Mouse (Mus musculus) CH12.LX (cell line): ENCODE results near the gene 1500015O10Rik. TPM values are rescaled to one million over a fixed set of nuclear protein-coding genes. Genes with fewer than 3 reads are reported as not detected.

Experiments
- DNase-seq: peaks from one replicate; pipeline ENCODE4 v3.0.0-alpha.2; 2013; ENCODE audit errors: extremely low read depth
- H3K27ac ChIP-seq: 2 replicates; pipeline ENCODE4 v1.5.1; 2012; ENCODE audit warnings: low read depth, mild to moderate bottlenecking, control low read depth, moderate library complexity; ENCODE audit not compliant: insufficient read depth
- H3K27me3 ChIP-seq: replicated peaks from 2 replicates; pipeline ENCODE3; 2012; ENCODE audit warnings: inconsistent platforms
- H3K36me3 ChIP-seq, 2 experiments: replicated peaks in 1 of 2; 2 replicates each; pipeline versions ENCODE3 to v1.6.1; 2012; ENCODE audit warnings: inconsistent platforms in 1 of 2, low read length in 1 of 2, mild to moderate bottlenecking in 1 of 2, mixed read lengths in 1 of 2, moderate library complexity in 1 of 2; ENCODE audit not compliant: control insufficient read depth in 1 of 2, insufficient read depth in 1 of 2
- H3K4me1 ChIP-seq, 2 experiments: 2 replicates each; pipeline ENCODE4 v1.6.1; 2012; ENCODE audit warnings: inconsistent platforms in 1 of 2, moderate library complexity in 1 of 2; ENCODE audit not compliant: insufficient read depth in 2 of 2, control insufficient read depth in 1 of 2
- H3K4me2 ChIP-seq: 2 replicates; pipeline ENCODE4 v1.6.1; 2012; ENCODE audit warnings: low read depth, mild to moderate bottlenecking, control low read depth; ENCODE audit not compliant: poor library complexity, insufficient read depth, severe bottlenecking
- H3K4me3 ChIP-seq, 3 experiments: fragments of 150-350 bp in 1 of 3; sonication (generic) in 1 of 3; replicated peaks in 1 of 3; 2 replicates each; pipeline versions ENCODE3 to v1.5.1; 2011 to 2012; ENCODE audit warnings: low read depth in 2 of 3, low read length in 2 of 3, mild to moderate bottlenecking in 2 of 3, moderate library complexity in 2 of 3, control low read depth in 1 of 3, improper control_type of control experiment in 1 of 3, inconsistent platforms in 1 of 3, mixed read lengths in 1 of 3; ENCODE audit not compliant: poor library complexity in 1 of 3
- H3K79me2 ChIP-seq: replicated peaks from 2 replicates; pipeline ENCODE4 v1.6.1; 2012; ENCODE audit warnings: mild to moderate bottlenecking, moderate library complexity; ENCODE audit not compliant: control insufficient read depth, poor library complexity, insufficient read depth, severe bottlenecking; ENCODE audit errors: extremely low read depth
- H3K9ac ChIP-seq: 2 replicates; pipeline ENCODE4 v1.6.1; 2012; ENCODE audit warnings: low read depth, mild to moderate bottlenecking, control low read depth, moderate library complexity; ENCODE audit not compliant: insufficient read depth
- H3K9me3 ChIP-seq: replicated peaks from 2 replicates; pipeline ENCODE3; 2012; ENCODE audit warnings: low read length, inconsistent platforms, mixed read lengths
- BHLHE40 ChIP-seq: IDR thresholded peaks from 2 replicates; pipeline ENCODE4 v1.6.1; 2011; ENCODE audit warnings: mild to moderate bottlenecking, low read depth, low read length, improper control_type of control experiment
- JUN ChIP-seq: IDR thresholded peaks from 2 replicates; pipeline ENCODE4 v1.6.1; 2011; ENCODE audit warnings: low read depth, mild to moderate bottlenecking, low read length, improper control_type of control experiment, moderate library complexity; ENCODE audit not compliant: insufficient read depth
- KAT2A ChIP-seq: IDR thresholded peaks from 2 replicates; pipeline ENCODE4 v1.6.1; 2012; ENCODE audit warnings: low read length, improper control_type of control experiment, inconsistent platforms; ENCODE audit not compliant: insufficient replicate concordance
- MAFK ChIP-seq: IDR thresholded peaks from 2 replicates; pipeline ENCODE4 v1.6.1; 2011; ENCODE audit warnings: low read length, improper control_type of control experiment; ENCODE audit not compliant: insufficient replicate concordance
- MEF2A ChIP-seq: IDR thresholded peaks from 2 replicates; pipeline ENCODE4 v1.6.1; 2014; ENCODE audit warnings: low read depth, mild to moderate bottlenecking, inconsistent platforms, low read length, improper control_type of control experiment, borderline replicate concordance
- MXI1 ChIP-seq: IDR thresholded peaks from 2 replicates; pipeline ENCODE4 v1.6.1; 2011; ENCODE audit warnings: mild to moderate bottlenecking, low read depth, low read length, improper control_type of control experiment
- POLR2AphosphoS2 ChIP-seq: IDR thresholded peaks from 2 replicates; pipeline ENCODE4 v1.6.1; 2011; ENCODE audit warnings: low read depth, low read length, improper control_type of control experiment
- RAD21 ChIP-seq: IDR thresholded peaks from 2 replicates; pipeline ENCODE4 v1.6.1; 2011; ENCODE audit warnings: low read depth, mild to moderate bottlenecking, low read length, improper control_type of control experiment, moderate library complexity
- TCF12 ChIP-seq: IDR thresholded peaks from 2 replicates; pipeline ENCODE4 v1.6.1; 2014; ENCODE audit warnings: low read depth, mild to moderate bottlenecking, inconsistent platforms, low read length, improper control_type of control experiment
- UBTF ChIP-seq: IDR thresholded peaks from 2 replicates; pipeline ENCODE4 v1.6.1; 2012; ENCODE audit warnings: low read depth, mild to moderate bottlenecking, inconsistent platforms, low read length, improper control_type of control experiment, moderate library complexity
- USF1 ChIP-seq: IDR thresholded peaks from 2 replicates; pipeline ENCODE4 v1.6.1; 2014; ENCODE audit warnings: low read depth, mild to moderate bottlenecking, inconsistent platforms, low read length, improper control_type of control experiment
- USF2 ChIP-seq: conservative IDR thresholded peaks from 2 replicates; pipeline ENCODE4 v1.6.1; 2011; ENCODE audit warnings: low read depth, low read length, improper control_type of control experiment
- ZNF384 ChIP-seq: IDR thresholded peaks from 2 replicates; pipeline ENCODE4 v1.6.1; 2012; ENCODE audit warnings: low read depth, low read length, improper control_type of control experiment, inconsistent platforms
- dilution Hi-C: fragments of 300-500 bp; cut with MboI; formaldehyde crosslinking; loops from 2 replicates; pipeline ENCODE4 v1.14.3; 2020; ENCODE audit warnings: low sequenced_read_pairs; ENCODE audit not compliant: extremely low pct_unique_long_range_greater_than_20kb, extremely low pct_ligation_motif_present
- in situ Hi-C: fragments of 300-500 bp; cut with MboI; formaldehyde crosslinking; loops from 3 replicates; pipeline ENCODE4 v1.14.3; 2019; ENCODE audit warnings: low sequenced_read_pairs, low pct_ligation_motif_present, low pct_unique_long_range_greater_than_20kb, mixed read lengths
- polyA plus RNA-seq: library from polyadenylated mRNA; unstranded; fragments of >175 nt; gene quantifications from 2 replicates; pipeline ENCODE4 v1.2.1, GENCODE M21; 2012; ENCODE audit warnings: low read depth; ENCODE audit not compliant: insufficient read length
- total RNA-seq, 2 experiments: library from RNA; depleted of rRNA; stranded (reverse); fragments of 300-350 nt in 1 of 2; fragments of >200 nt in 1 of 2; gene quantifications; 2 replicates each; pipeline ENCODE4 v1.2.3; 2012 to 2014

Gene 1500015O10Rik
- total and polyA plus RNA-seq, 3 experiments, result not detected

DNA sequence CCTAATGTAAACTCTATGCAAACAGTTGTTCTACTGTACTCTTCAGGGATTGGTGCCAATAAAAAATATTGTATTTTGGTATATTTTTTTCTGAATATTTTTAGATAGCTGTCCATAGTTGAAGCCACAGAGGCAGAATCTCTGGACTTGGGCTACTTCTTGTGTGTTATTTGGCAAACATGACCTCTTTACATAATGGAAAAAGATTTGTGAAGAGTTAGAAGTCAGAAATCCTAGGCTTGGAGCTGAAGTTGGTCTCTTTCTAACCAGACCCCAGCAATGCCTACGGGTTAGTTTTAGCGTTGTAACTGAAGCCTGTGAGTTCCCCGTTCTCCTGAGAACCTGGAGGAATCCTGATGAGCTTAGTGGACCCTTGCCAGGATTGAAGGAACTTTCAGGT lies 36.3 kb upstream of the 1500015O10Rik start:
- H3K9me3 ChIP-seq, result peaks cover 2% of the 10 kb centered on the region
- dilution Hi-C loops, result no loop called here
- peaks cover 15 to 59% of the 10 kb centered on the region in 2 experiments for H3K4me1 ChIP-seq
- no peaks in the 10 kb centered on the region for H3K27me3 ChIP-seq
- H3K4me3 ChIP-seq, result no peak overlapping the region
- H3K27ac ChIP-seq, result no peak overlapping the region
- H3K9ac ChIP-seq, result no peak overlapping the region
- peaks cover 5% of the 10 kb centered on the region; the same call in 1 of the 2 replicates for H3K79me2 ChIP-seq
- H3K4me2 ChIP-seq, result no peak overlapping the region
- in situ Hi-C loops, result no loop called here
- DNase-seq, result no peak
- TF ChIP-seq POLR2AphosphoS2 (no peak), MAFK (no peak)
- no peaks in the 10 kb centered on the region for H3K36me3 ChIP-seq

DNA sequence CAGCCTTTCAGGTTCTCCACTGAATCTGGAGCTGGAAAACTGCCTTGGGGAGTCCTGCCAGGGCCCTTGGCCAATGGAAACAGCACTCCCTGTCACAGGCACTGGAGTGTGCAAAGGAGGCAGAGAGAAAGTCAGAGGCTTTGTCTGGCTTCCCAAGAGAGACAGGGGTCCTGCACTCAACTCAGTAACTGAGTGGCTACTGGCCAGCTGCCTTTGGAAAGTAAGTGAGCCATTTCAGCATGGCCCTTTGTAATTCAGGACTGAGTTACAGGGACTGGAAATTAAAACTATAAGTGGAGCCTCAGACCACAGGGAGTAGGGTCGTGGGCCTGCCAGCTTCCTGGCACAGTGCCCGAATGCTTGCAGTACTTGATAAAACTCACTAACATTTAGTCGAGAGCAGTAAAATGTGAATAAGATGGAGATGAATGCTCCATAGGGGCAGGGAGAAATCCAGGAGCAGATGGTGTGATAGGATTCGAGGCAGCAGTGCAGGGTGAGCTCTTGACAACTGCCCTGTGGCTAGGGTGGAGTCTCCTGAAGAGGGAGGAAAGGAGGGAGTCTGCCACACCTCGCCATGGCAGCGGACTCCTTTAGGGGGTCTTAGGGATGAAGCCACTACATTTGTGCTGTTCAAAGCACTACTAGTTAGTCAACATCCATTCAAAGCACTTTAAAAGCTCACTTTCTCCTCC lies 35.4 kb upstream of the 1500015O10Rik start:
- Histone ChIP-seq H3K79me2 (no peaks in the 10 kb centered on the region), H3K9ac (no peak overlapping the region), H3K27me3 (no peaks in the 10 kb centered on the region), H3K9me3 (peaks cover 2% of the 10 kb centered on the region), H3K4me3 (no peak overlapping the region), H3K27ac (no peak overlapping the region), H3K36me3 (no peaks in the 10 kb centered on the region), H3K4me2 (no peak overlapping the region), H3K4me1 (peaks cover 15 to 65% of the 10 kb centered on the region in 2 experiments)
- in situ Hi-C loops (no loop called here), dilution Hi-C loops (no loop called here)
- DNase-seq, result no peak
- TF ChIP-seq BHLHE40 (no peak), UBTF (no peak), USF2 (no peak), USF1 (no peak), KAT2A (no peak), JUN (no peak), RAD21 (no peak), MXI1 (no peak)
- TF ChIP-seq, all 38 proteins: peak for 0

DNA sequence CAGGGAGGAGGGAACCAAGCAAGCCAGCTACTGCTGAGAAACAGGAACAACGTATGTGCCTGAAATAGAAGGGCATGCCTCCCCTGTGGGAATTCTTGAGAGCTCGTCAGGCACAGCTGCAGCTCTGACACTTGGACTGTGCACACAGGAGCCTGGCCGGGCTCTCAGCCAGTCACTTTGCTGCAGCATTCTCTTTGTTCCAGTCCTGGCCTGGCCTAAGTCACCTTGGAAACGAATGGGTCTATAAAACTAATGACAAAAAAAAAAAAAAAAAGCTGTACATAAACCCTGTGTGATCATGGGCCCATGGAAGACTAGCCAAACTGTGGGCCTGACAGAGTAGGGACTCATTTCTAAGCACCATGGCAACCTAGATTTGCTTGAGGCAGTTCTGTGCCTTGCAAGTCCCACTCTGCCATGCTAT lies 31.8 kb upstream of the 1500015O10Rik start:
- H3K79me2 ChIP-seq, result no peaks in the 10 kb centered on the region
- H3K27ac ChIP-seq, result no peak overlapping the region
- in situ Hi-C loops, result no loop called here
- H3K4me3 ChIP-seq, result no peak overlapping the region
- TF ChIP-seq TCF12 (peak; percentile 27; the same call in 1 of the 2 replicates), ZNF384 (no peak), MEF2A (peak; percentile 75)
- TF ChIP-seq, all 38 proteins: peak for 2
- H3K4me1 ChIP-seq, result peaks cover 3 to 34% of the 10 kb centered on the region in 2 experiments
- no peak overlapping the region for H3K9ac ChIP-seq
- H3K4me2 ChIP-seq, result no peak overlapping the region
- no peaks in the 10 kb centered on the region for H3K9me3 ChIP-seq
- DNase-seq, result peak; percentile 49
- dilution Hi-C loops, result no loop called here
- no peaks in the 10 kb centered on the region for H3K36me3 ChIP-seq
- H3K27me3 ChIP-seq, result no peaks in the 10 kb centered on the region
